Mouse (Mus musculus): ENCODE measurements around the gene Nat8f5. TPM values are rescaled to one million over a fixed set of nuclear protein-coding genes. Genes with fewer than 3 reads are reported as not detected.
"Not testable (repeated sequence)": the region's sequence is repeated elsewhere in the genome, so short reads cannot be mapped to it uniquely, and the experiment has no call there.

Nat8f5 gene
- total RNA-seq (2022) = not detected

- DNase-seq (ENCODE audit: low spot score) = no peak
Measured at GRCm38 (mm10) chr6:85820837-85821236, at the start of gene Nat8f5, which contains the start of gene Nat8f6. Gene Nat8f5, minus strand, starts transcription at chr6:85820972. Gene Nat8f6, minus strand, starts transcription at chr6:85820954.

DNA sequence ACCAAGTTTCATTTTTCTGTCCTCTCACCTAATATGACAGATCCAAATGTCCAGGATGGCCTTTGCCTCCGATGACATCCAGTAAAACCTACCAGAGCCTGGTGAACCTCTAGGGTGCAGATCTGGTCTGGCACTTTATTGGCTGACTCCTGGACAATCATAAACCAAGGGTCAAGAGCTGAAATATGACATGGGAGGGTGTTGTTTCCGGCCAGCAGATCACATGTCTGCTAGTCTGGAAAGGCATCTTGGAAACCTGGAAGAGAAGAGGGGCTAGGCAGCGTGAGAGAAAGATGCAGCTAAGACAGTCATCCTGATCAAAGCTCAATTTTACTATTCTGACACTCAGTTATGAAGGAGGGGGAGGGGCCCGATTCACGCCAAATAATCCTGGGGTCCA, 48.2 kb upstream of the Nat8f5 start, which contains the start of gene Nat8f2:
Gene Nat8f2 (minus strand): TSS at position 153 of the 400 bp plus-strand sequence.
- not testable (repeated sequence) for DNase-seq (ENCODE audit: low spot score)

GRCm38 (mm10) chr6:85867726-85868690, 47.2 kb upstream of the Nat8f5 start:
- no peak for DNase-seq (ENCODE audit: low spot score)

- not testable (repeated sequence) for DNase-seq (ENCODE audit: low spot score)
Measured at GRCm38 (mm10) chr6:85866995-85867394, 46.2 kb upstream of the Nat8f5 start.

- not testable (repeated sequence) for DNase-seq (ENCODE audit: low spot score)
Measured at GRCm38 (mm10) chr6:85866166-85866565, 45.4 kb upstream of the Nat8f5 start.

DNA sequence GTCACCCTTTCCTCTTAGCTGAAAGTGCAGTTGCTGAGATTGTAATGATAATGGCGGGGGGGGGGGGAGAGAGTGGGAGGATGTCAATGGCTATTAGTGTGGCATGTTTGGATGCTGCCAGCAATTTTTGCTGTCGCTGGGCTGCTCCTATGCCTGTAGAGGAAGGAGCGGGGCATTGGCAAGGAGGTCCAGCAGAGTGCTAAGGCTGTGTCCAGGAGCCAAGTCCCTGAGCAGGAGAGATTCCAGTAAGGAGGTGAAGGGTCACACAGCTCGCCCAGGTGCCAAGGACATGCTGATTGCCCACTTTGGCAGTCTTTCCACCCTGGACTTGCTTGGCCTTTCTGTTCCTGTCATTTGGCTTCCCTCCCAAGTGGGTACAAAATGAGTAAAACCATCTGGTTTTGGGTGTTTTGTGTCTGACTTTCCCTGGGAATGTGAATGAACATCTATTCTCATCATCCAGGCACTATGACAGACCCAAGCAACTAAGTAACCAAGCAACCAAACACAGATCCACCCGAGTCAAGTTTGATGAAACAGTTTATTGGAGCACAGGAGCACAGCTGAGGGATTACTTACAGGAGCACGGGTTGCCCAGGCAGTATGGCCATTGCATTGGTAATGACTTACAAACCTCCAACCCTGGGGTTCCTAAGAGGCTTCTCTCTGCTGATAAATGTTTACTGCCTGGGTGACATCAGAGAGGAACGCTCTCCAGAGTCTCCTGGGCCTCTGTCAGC, 44.3 kb upstream of the Nat8f5 start:
- DNase-seq (ENCODE audit: low spot score) = not testable (repeated sequence)

DNA sequence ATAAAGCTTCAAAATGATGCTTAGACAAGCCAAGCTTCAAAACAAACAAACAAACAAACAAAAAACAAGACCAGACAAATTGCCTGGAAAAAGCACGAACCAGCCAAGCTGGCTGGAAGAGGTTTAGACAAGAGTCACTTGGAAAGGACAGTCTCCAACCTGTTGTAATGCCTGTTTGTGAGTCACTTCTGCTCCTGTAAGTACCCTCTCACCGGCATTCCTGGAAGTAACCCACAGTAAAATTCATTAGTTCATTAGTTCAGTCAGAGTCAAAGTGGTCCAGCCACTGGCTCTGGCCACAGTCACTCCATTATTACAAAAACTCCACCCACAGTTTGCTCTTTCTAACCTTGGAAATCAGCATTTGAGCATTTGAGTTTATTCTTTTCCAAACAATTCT, 43.1 kb upstream of the Nat8f5 start:
- no peak for DNase-seq (ENCODE audit: low spot score)

DNA sequence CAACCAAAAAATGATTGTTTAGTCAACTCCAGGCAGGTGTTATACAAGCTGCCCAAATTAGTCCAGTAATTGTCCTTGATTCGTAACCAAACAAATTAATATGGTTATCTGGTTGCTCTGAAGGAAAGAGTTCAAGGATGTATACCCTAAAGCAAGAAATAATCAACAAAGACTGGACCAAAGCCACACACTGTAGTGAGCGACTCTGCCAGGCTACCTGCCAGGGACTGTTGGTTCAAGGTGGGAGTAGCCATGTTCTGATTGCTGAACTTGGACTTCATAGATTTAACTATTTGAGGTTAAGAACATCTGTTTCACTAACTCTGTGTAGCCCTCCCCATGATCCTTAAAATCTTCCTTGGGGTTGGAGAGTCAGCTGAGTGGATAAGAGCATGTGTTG, 42.4 kb upstream of the Nat8f5 start:
- no peak for DNase-seq (ENCODE audit: low spot score)

GRCm38 (mm10) chr6:85862565-85862964, 41.8 kb upstream of the Nat8f5 start:
- DNase-seq (ENCODE audit: low spot score) = no peak

DNA sequence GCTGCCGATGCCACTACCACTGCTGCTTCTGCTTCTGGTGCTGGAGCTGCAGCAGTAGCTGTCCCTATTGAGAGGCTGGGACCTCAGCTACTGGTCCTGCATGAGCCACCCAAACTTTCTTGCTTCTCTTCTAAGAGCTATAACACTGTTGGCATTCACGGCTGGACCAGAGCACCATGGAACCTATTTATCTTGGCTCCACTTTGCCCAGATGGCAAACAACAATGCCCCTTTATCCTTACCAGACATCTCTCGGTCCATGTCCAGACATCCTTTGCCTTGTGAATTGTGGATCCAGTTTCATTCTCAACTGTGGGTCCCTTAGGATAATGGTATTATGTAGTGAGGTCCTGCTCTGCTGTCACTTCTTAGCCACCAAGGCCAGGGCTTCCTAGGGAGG, 40.5 kb upstream of the Nat8f5 start:
- DNase-seq (ENCODE audit: low spot score) = no peak

GRCm38 (mm10) chr6:85856194-85856678, 35.5 kb upstream of the Nat8f5 start:
- peak; percentile 52 for DNase-seq (ENCODE audit: low spot score)

GRCm38 (mm10) chr6:85853481-85853880, 32.7 kb upstream of the Nat8f5 start:
- DNase-seq (ENCODE audit: low spot score) = no peak

GRCm38 (mm10) chr6:85851062-85851773, 30.4 kb upstream of the Nat8f5 start:
- no peak for DNase-seq (ENCODE audit: low spot score)

GRCm38 (mm10) chr6:85849240-85849639, 28.5 kb upstream of the Nat8f5 start:
- DNase-seq (ENCODE audit: low spot score) = no peak

- DNase-seq (ENCODE audit: low spot score) = no peak
Measured at GRCm38 (mm10) chr6:85848140-85848539, 27.4 kb upstream of the Nat8f5 start.

DNA sequence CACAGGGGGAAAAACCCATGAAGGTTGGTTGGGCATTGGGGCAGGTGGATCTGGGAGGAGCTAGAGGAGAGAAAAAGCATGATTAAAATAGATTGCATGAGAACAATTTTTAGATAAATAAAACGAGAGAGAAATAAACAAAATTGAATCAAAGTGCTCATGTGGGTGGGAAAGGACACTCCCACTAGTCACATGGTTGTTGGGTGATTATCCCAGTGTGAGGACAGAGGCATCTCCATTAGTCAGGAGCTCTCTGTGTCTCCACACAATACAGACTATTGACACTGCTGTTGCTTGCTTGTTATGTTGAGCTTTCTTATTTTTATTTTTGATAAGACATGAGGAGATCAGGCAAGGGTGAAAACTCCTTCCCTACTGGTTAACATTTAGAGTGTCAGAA, 26.1 kb upstream of the Nat8f5 start:
- no peak for DNase-seq (ENCODE audit: low spot score)

- not testable (repeated sequence) for DNase-seq (ENCODE audit: low spot score)
Measured at GRCm38 (mm10) chr6:85843677-85844458, 23.1 kb upstream of the Nat8f5 start.

GRCm38 (mm10) chr6:85839982-85840381, 19.2 kb upstream of the Nat8f5 start:
- no peak for DNase-seq (ENCODE audit: low spot score)

- DNase-seq (ENCODE audit: low spot score) = no peak
Measured at GRCm38 (mm10) chr6:85838674-85839073, 17.9 kb upstream of the Nat8f5 start.

DNA sequence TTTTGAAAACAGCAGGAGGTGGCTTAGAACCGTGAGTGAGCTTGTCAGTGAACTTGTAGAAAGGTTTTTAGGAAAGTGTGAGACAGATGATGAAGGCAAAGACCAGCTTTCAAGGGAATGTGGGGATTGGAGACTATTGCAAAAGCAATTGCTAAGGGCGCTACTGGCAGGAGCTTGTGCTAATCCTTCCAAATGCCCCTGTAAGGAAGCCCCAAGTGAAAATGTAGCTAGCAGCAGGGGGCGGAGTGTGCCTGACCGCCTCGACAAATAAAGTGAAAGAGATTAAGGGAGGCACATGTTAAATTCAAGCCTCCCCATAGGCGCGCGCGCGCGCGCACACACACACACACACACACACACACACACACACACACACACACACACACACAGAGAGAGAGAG, 16.5 kb upstream of the Nat8f5 start:
- DNase-seq (ENCODE audit: low spot score) = not testable (repeated sequence)

GRCm38 (mm10) chr6:85836827-85837226, 16.1 kb upstream of the Nat8f5 start:
- peak; percentile 47 for DNase-seq (ENCODE audit: low spot score)

Measured in heart, adult 8-10 months (tissue).